Comparison of ENCODE assay signal across 22 mouse cellular contexts in genomic region chr14:60188201-60188825, GRCm38 (mm10). TPM values are rescaled to one million over a fixed set of nuclear protein-coding genes. Genes with fewer than 3 reads are reported as not detected.
DNase-seq lines count a peak whose midpoint lies in the region; ATAC-seq and TF ChIP-seq lines count a peak whose summit lies in the region.
"Had no signal": no experiment of that assay in that cellular context is flagged by ENCODE, and none has a peak within 500 bp of the region (broad histone marks: within the 10 kb centered on the region; RNA-seq: fewer than 3 reads in every experiment).

No protein-coding gene starts in this region.

- no peak overlapping the region for H3K4me3 ChIP-seq in lung, postnatal 0 days (ENCODE audit: low read depth, low read length)
- H3K4me3 ChIP-seq: forebrain, embryonic 13.5 days; limb, embryonic 13.5 days had no signal

- DNase-seq in frontal cortex, adult 2 months (ENCODE audit: extremely low spot score in 1 of 2, low spot score in 1 of 2), result peak; percentile 34 to 66
- no peak for DNase-seq in frontal cortex, postnatal 14 days (ENCODE audit: low spot score in 2 of 2)
- DNase-seq in right cerebral cortex, adult 18-20 months, result peak; percentile 77
- no peak for DNase-seq in right cerebral cortex, postnatal 4 days
- peak; percentile 49 to 63 for DNase-seq in frontal cortex, postnatal 36 days (ENCODE audit: low spot score in 2 of 2)
- DNase-seq in right cerebral cortex, postnatal 36 days (ENCODE audit: low spot score in 2 of 2), result peak; percentile 58 to 72
- no peak for DNase-seq in testis, postnatal 10 days (ENCODE audit: low spot score)
- DNase-seq in lung, postnatal 0 days (ENCODE audit: low spot score), result no peak
- DNase-seq: adrenal gland, postnatal 36 days; B cell, adult 2 months; cerebellum, adult 9-10 months; embryo, embryonic 11 days; heart, postnatal 36 days; kidney, adult 2 months; kidney, postnatal 14 days; thymus, adult 2 months had no signal

- H3K27me3 ChIP-seq in lung, postnatal 0 days (replicated peaks; ENCODE audit: insufficient read depth, low read length), result no peaks in the 10 kb centered on the region
- H3K27me3 ChIP-seq: forebrain, embryonic 13.5 days had no signal

- 73% methylated on average over 5 of the region's 5 CpGs for WGBS in lung, postnatal 0 days

- H3K4me1 ChIP-seq in lung, postnatal 0 days (ENCODE audit: insufficient read depth, low read depth, low read length), result no peaks in the 10 kb centered on the region
- H3K4me1 ChIP-seq: forebrain, embryonic 13.5 days; limb, embryonic 13.5 days had no signal

- TF ChIP-seq CTCF in lung, postnatal 0 days (IDR thresholded peaks at IDR 0.05), result no peak

- no peak overlapping the region for H3K4me2 ChIP-seq in lung, postnatal 0 days (replicated peaks; ENCODE audit: low read depth, low read length)
- H3K4me2 ChIP-seq: forebrain, embryonic 13.5 days; limb, embryonic 13.5 days had no signal

- no peaks in the 10 kb centered on the region for H3K36me3 ChIP-seq in lung, postnatal 0 days (ENCODE audit: insufficient read depth, low read length)
- H3K36me3 ChIP-seq: limb, embryonic 13.5 days had no signal

- ATAC-seq in lung, postnatal 0 days, result no peak
- ATAC-seq: activated CD4-positive, CD25-positive, alpha-beta regulatory T cell, adult 4 months; forebrain, embryonic 13.5 days; hindbrain, embryonic 16.5 days; midbrain, embryonic 16.5 days had no signal

- H3K9ac ChIP-seq in lung, postnatal 0 days (replicated peaks; ENCODE audit: low read depth), result no peak overlapping the region
- H3K9ac ChIP-seq: forebrain, embryonic 13.5 days; limb, embryonic 13.5 days; liver, embryonic 14.5 days had no signal

- no peaks in the 10 kb centered on the region for H3K9me3 ChIP-seq in lung, postnatal 0 days (ENCODE audit: low read length)
- H3K9me3 ChIP-seq: limb, embryonic 13.5 days had no signal

- H3K27ac ChIP-seq in lung, postnatal 0 days (ENCODE audit: low read length), result no peak overlapping the region
- H3K27ac ChIP-seq: forebrain, embryonic 13.5 days; limb, embryonic 13.5 days; liver, embryonic 14.5 days had no signal

- TF ChIP-seq EP300 in lung, postnatal 0 days (IDR thresholded peaks at IDR 0.05), result no peak

RNA-seq across cellular contexts. Expression of gene Atp8a2, which starts 8.7 kb away (rescaled TPM):
- polyA plus RNA-seq in frontal cortex, adult 2 months (2012; rRNA removed), result 14.6 and 16.1 TPM in 2 replicates
- 0.25 and 0.54 TPM in 2 replicates for polyA plus RNA-seq in lung, postnatal 0 days (2015; fragmentation: Nextera tagmentation; extraction: Ambion mirVana)

Comparison
In these comparisons a context has a peak if more than half of its experiments do, and no peak if none do; other contexts are left out.
1. DNase-seq: peak in frontal cortex, adult 2 months (2 of 2), right cerebral cortex, adult 18-20 months (single experiment), frontal cortex, postnatal 36 days (2 of 2) and right cerebral cortex, postnatal 36 days (2 of 2); none in frontal cortex, postnatal 14 days (0 of 2), right cerebral cortex, postnatal 4 days (single experiment), testis, postnatal 10 days (single experiment) and lung, postnatal 0 days (single experiment).
2. RNA of gene Atp8a2, which starts 8.7 kb away (polyA plus RNA-seq): 14.6 to 16.1 TPM in frontal cortex, adult 2 months; 0.25 to 0.54 TPM in lung, postnatal 0 days; every median in the first group is over 10 times any median in the second.